Mouse (Mus musculus) heart, adult 2 months (tissue): Measurements from ENCODE around the gene Efl1. TPM values are rescaled to one million over a fixed set of nuclear protein-coding genes. Genes with fewer than 3 reads are reported as not detected.

ENCODE experiments used
- DNase-seq, 2 experiments: peaks; one replicate each; pipeline ENCODE4 v3.0.0; 2021
- H3K27ac ChIP-seq: fragments of 200-600 bp; 2 replicates; pipeline ENCODE4 v1.8.1; 2022
- H3K27me3 ChIP-seq: fragments of 200-500 bp; 2 replicates; pipeline ENCODE4 v1.6.1; 2012; ENCODE audit warnings: mild to moderate bottlenecking, low read length, inconsistent platforms, mixed read lengths; ENCODE audit not compliant: control insufficient read depth, insufficient read depth
- H3K36me3 ChIP-seq: fragments of 200-500 bp; 2 replicates; pipeline ENCODE4 v1.6.1; 2012; ENCODE audit warnings: low read length, inconsistent platforms; ENCODE audit not compliant: control insufficient read depth, insufficient read depth
- H3K4me1 ChIP-seq: fragments of 200-500 bp; 2 replicates; pipeline ENCODE4 v1.6.1; 2011; ENCODE audit warnings: low read length; ENCODE audit not compliant: control insufficient read depth, insufficient read depth
- H3K4me3 ChIP-seq: fragments of 200-600 bp; 2 replicates; pipeline ENCODE4 v1.8.1; 2022
- H3K79me2 ChIP-seq: fragments of 200-500 bp; replicated peaks from 2 replicates; pipeline ENCODE4 v1.6.1; 2012; ENCODE audit warnings: mild to moderate bottlenecking, inconsistent platforms, low read length, moderate library complexity, mixed read lengths; ENCODE audit not compliant: control insufficient read depth, insufficient read depth
- H3K9ac ChIP-seq: fragments of 200-500 bp; 2 replicates; pipeline ENCODE4 v1.6.1; 2012; ENCODE audit warnings: low read depth, mild to moderate bottlenecking, control low read depth, inconsistent platforms, low read length, mixed read lengths
- CTCF ChIP-seq: fragments of 200-600 bp; IDR thresholded peaks from 2 replicates; pipeline ENCODE4 v1.8.1; 2022; ENCODE audit warnings: antibody characterized with exemption, mild to moderate bottlenecking, moderate library complexity
- EP300 ChIP-seq: fragments of 200-500 bp; IDR thresholded peaks from 2 replicates; pipeline ENCODE4 v1.6.1; 2011; ENCODE audit warnings: low read depth, low read length, control low read depth; ENCODE audit not compliant: insufficient read depth
- POLR2A ChIP-seq: fragments of 200-500 bp; IDR thresholded peaks from 2 replicates; pipeline ENCODE4 v1.6.1; 2011; ENCODE audit warnings: mild to moderate bottlenecking, low read depth, low read length, control low read depth; ENCODE audit not compliant: insufficient read depth
- WGBS: fragments of 180-500 bp; shearing (Covaris S2); methylation state at CpG from one replicate; pipeline ENCODE4 v1.1.7; 2018; 5-methylcytosine and 5-hydroxymethylcytosine counted together
- intact Hi-C: fragments of 180-260 bp; cut with DNase I; formaldehyde crosslinking; loops from one replicate; pipeline ENCODE4 v1.15.1; 2025
- polyA plus RNA-seq: library from polyadenylated mRNA; depleted of rRNA; stranded (reverse); fragments of >200 nt; gene quantifications from 2 replicates; pipeline ENCODE4 v1.2.3, GENCODE M21; 2012
- total RNA-seq, 2 experiments: library from RNA; stranded (reverse); gene quantifications; 2 replicates each; pipeline ENCODE4 v1.2.3; 2021

Gene Efl1
- total and polyA plus RNA-seq, 3 experiments = 2.8 to 9.3 (median 8.7) TPM

- H3K27me3 ChIP-seq = no peaks in the 10 kb centered on the region
- 0 out of 2 replicates have a peak, but pooled peaks cover 1% of the 10 kb centered on the region for H3K4me1 ChIP-seq
- peak; percentile 28 to 34 for DNase-seq
- 0 out of 2 replicates have a peak, but pooled peaks have one; percentile 26 for TF ChIP-seq EP300
- TF ChIP-seq POLR2A = no peak
- peak; percentile 82 for TF ChIP-seq CTCF
- WGBS = 46% methylated on average over 7 of the region's 7 CpGs
- H3K79me2 ChIP-seq = no peaks in the 10 kb centered on the region
- H3K4me3 ChIP-seq = no peak overlapping the region
- no peak overlapping the region for H3K27ac ChIP-seq
- H3K9ac ChIP-seq = no peak overlapping the region
- intact Hi-C loops = loop anchor here (1.0 to 5.0 kb wide), 3 partner anchors 152 to 835 kb away; partner anchors contain the start of gene Mex3b
- H3K36me3 ChIP-seq = no peaks in the 10 kb centered on the region
Measured at GRCm38 (mm10) chr7:82715210-82715911, 66.9 kb downstream of the Efl1 start.

GRCm38 (mm10) chr7:82715912-82716601 lies 67.6 kb downstream of the Efl1 start:
- 0 out of 2 replicates have a peak, but pooled peaks cover 1% of the 10 kb centered on the region for H3K4me1 ChIP-seq
- H3K27me3 ChIP-seq = no peaks in the 10 kb centered on the region
- no peak overlapping the region for H3K27ac ChIP-seq
- DNase-seq = no peak
- 64% methylated on average over 8 of the region's 8 CpGs for WGBS
- intact Hi-C loops = loop anchor here (1.0 to 5.0 kb wide), 3 partner anchors 151 to 834 kb away; partner anchors contain the start of gene Mex3b
- no peak overlapping the region for H3K4me3 ChIP-seq
- H3K36me3 ChIP-seq = no peaks in the 10 kb centered on the region; the same call in 1 of the 2 replicates
- H3K79me2 ChIP-seq = no peaks in the 10 kb centered on the region
- no peak for TF ChIP-seq POLR2A
- no peak for TF ChIP-seq CTCF
- TF ChIP-seq EP300 = no peak
- H3K9ac ChIP-seq = no peak overlapping the region

GRCm38 (mm10) chr7:82719285-82719684 lies 70.9 kb downstream of the Efl1 start:
- no peaks in the 10 kb centered on the region; the same call in 1 of the 2 replicates for H3K36me3 ChIP-seq
- H3K9ac ChIP-seq = no peak overlapping the region
- no peaks in the 10 kb centered on the region for H3K79me2 ChIP-seq
- no peaks in the 10 kb centered on the region for H3K27me3 ChIP-seq
- TF ChIP-seq CTCF = peak; percentile 60
- no peak for TF ChIP-seq EP300
- no peak overlapping the region for H3K4me3 ChIP-seq
- H3K4me1 ChIP-seq = 0 out of 2 replicates have a peak, but pooled peaks cover 1% of the 10 kb centered on the region
- no peak for DNase-seq
- H3K27ac ChIP-seq = no peak overlapping the region
- WGBS = 62% methylated on average over 5 of the region's 5 CpGs
- intact Hi-C loops = loop anchor here (5.0 kb wide), 2 partner anchors 148 to 768 kb away; partner anchors contain the start of gene Mex3b

- H3K9ac ChIP-seq = no peak overlapping the region
- no peak overlapping the region for H3K27ac ChIP-seq
Measured at GRCm38 (mm10) chr7:82719740-82720139, 71.3 kb downstream of the Efl1 start.

GRCm38 (mm10) chr7:82720501-82720900 lies 72.1 kb downstream of the Efl1 start:
- no peaks in the 10 kb centered on the region for H3K79me2 ChIP-seq
- no peak overlapping the region for H3K4me3 ChIP-seq
- H3K9ac ChIP-seq = no peak overlapping the region
- H3K27ac ChIP-seq = no peak overlapping the region
- H3K27me3 ChIP-seq = no peaks in the 10 kb centered on the region
- TF ChIP-seq EP300 = no peak
- no peak for TF ChIP-seq POLR2A
- TF ChIP-seq CTCF = no peak
- DNase-seq = no peak
- 0 out of 2 replicates have a peak, but pooled peaks cover 1% of the 10 kb centered on the region for H3K4me1 ChIP-seq
- intact Hi-C loops = no loop called here
- H3K36me3 ChIP-seq = no peaks in the 10 kb centered on the region; the same call in 1 of the 2 replicates
- 65% methylated on average over 7 of the region's 7 CpGs for WGBS

More at GRCm38 (mm10) chr7:82719740-82720139, 71.3 kb downstream of the Efl1 start:
- DNase-seq = no peak
- Histone ChIP-seq H3K27me3 (no peaks in the 10 kb centered on the region), H3K79me2 (no peaks in the 10 kb centered on the region), H3K4me3 (no peak overlapping the region), H3K4me1 (0 out of 2 replicates have a peak, but pooled peaks cover 1% of the 10 kb centered on the region), H3K36me3 (no peaks in the 10 kb centered on the region; the same call in 1 of the 2 replicates)
- intact Hi-C loops = loop anchor here (5.0 kb wide), 2 partner anchors 148 to 768 kb away; partner anchors contain the start of gene Mex3b
- TF ChIP-seq CTCF (no peak), POLR2A (no peak), EP300 (no peak)
- 64% methylated on average over 5 of the region's 5 CpGs for WGBS

GRCm38 (mm10) chr7:82720906-82721305 lies 72.5 kb downstream of the Efl1 start:
- 11% methylated on average over 7 of the region's 7 CpGs for WGBS
- Histone ChIP-seq H3K9ac (no peak overlapping the region), H3K27ac (no peak overlapping the region), H3K4me1 (no peaks in the 10 kb centered on the region), H3K36me3 (no peaks in the 10 kb centered on the region; the same call in 1 of the 2 replicates), H3K79me2 (no peaks in the 10 kb centered on the region), H3K4me3 (no peak overlapping the region), H3K27me3 (no peaks in the 10 kb centered on the region)
- no peak for DNase-seq
- TF ChIP-seq CTCF (no peak), EP300 (no peak), POLR2A (no peak)
- intact Hi-C loops = no loop called here
